Mouse (Mus musculus) gastrocnemius, postnatal 36 days (tissue): Measurements from ENCODE around the gene Ube2k. TPM values are rescaled to one million over a fixed set of nuclear protein-coding genes. Genes with fewer than 3 reads are reported as not detected.
"Not testable (repeated sequence)": the region's sequence is repeated elsewhere in the genome, so short reads cannot be mapped to it uniquely, and the experiment has no call there.

Source experiments
- DNase-seq, 2 experiments: peaks; one replicate each; pipeline ENCODE4 v3.0.0; 2022
- intact Hi-C: fragments of 180-260 bp; cut with DNase I; formaldehyde crosslinking; loops from one replicate; pipeline ENCODE4 v1.15.1; 2025
- total RNA-seq, 2 experiments: library from RNA; stranded (reverse); gene quantifications; 2 replicates each; pipeline ENCODE4 v1.2.3; 2021

The Ube2k gene
- total RNA-seq, 2 experiments from 2014 or later = 55.2 to 58.7 TPM

DNA sequence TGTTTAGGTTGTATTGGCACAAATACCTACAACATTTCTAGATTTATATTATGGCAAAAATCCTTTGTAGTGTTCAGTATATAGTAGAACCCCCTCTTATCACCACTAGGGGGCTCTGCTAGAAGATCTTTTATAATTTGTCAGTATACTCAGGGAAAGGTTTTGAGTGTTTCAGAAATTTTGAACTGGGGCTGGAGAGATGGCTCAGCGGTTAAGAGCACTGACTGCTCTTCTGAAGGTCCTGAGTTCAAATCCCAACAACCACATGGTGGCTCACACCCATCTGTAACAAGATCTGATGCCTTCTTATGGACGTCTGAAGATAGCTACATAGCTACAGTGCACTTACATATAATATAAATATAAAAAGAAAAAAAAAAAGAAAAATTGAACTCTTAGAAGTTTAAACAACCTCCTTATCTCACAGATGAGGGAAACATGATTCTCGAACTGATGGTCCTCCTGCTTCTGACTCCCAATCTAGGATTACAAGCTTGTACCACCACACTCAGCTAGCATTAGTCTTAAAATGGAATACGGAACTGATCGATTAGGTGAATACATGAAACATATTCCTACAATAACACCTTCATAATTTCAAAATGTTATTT, 1.5 kb upstream of the Ube2k start:
- intact Hi-C loops = loop anchor here (1.0 kb wide), 1 partner anchor 162 kb away; no protein-coding TSS in a partner anchor

DNA sequence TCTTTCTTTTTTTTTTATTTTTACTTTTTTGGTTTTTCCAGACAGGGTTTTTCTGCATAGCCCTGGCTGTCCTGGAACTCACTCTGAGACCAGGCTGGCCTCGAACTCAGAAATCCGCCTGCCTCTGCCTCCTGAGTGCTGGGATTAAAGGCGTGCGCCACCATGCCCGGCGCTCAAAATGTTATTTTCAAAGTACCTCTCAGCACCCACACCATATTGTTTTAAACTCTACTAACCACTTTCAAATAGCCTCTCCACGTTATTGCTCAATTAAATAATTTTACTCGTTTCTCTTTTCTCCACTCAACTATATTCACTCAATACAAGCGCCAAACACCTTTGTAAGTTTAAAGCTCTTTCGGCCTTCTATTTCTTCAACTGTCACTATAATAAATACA, 966 bp upstream of the Ube2k start:
- intact Hi-C loops, DNase-seq: not testable (repeated sequence)

More for the DNA sequence above, 1.5 kb upstream of the Ube2k start:
- DNase-seq = no peak

DNA sequence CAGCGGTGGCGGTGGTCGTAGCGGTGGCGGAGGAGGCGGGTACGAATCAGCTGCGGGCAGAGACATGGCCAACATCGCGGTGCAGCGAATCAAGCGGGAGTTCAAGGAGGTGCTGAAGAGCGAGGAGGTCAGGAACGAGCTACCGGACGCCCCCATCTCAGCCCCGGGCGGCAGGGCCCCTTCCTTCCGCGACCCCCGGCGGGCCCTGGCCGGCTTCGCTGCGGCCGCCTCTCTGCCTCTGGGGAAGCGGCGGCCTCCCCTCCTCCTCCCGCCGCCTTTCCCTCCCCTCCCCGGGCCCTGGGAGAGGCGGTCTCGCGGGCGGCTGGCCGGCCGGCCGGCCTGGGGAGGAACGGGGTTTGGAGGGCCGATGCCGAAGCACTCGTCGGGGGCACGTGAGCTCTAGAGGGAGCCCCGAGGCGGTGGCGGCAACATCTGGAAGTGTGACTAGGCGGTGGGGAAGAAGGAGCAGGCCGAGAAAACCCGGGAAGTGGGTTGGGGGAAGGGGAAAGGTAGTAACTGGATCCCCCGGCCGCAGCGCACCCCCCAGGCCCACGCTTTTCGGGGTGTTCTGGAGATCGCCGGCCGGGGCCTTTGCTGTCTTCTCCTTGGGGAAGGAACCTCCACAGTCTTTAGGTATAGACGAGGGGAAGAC, 513 bp downstream of the Ube2k start:
- peak in 1 of 2 experiments; percentile 15 for DNase-seq
- intact Hi-C loops = loop anchor here (1.0 kb wide), 1 partner anchor 45 kb away; the partner anchor contains the start of gene Gm43552

DNA sequence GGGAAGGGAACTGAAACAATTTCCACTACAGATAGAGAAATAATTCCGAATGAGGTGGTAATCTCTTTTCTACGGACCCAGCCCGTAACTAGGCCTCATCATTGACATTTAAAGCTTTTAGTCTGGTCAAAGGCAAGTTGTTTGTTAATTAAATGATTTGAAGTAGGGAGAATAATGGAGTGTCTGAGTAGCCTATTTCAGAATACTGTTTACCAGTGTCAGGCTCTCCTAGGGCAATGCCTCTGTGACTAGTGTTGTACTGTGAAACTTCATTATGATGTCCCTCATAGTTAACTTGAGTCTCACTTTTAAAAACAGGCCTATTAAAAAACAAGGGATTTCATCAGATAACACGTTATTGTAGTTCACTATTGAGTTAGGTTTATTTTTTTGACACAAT, 1.1 kb downstream of the Ube2k start:
- no peak for DNase-seq
- intact Hi-C loops = no loop called here

DNA sequence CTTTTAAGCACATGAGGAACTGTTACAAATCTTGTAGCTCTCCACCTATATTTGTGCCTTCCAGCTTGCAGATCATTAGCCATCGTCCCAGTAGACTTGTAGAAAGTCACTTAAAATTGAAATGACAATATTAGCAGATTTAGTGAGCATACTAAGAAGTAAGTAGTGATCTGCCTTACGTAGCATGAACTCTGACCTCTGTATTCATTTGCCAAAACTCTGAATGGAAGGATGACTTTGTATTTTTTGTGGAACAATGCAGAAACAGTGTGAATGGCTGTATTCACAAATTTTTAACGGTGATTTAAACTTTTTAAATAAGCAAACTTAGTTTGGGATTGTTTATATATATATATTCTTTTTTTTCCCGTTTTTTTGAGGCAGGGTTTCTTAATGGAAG, 1.8 kb downstream of the Ube2k start:
- DNase-seq = no peak
- intact Hi-C loops = no loop called here

DNA sequence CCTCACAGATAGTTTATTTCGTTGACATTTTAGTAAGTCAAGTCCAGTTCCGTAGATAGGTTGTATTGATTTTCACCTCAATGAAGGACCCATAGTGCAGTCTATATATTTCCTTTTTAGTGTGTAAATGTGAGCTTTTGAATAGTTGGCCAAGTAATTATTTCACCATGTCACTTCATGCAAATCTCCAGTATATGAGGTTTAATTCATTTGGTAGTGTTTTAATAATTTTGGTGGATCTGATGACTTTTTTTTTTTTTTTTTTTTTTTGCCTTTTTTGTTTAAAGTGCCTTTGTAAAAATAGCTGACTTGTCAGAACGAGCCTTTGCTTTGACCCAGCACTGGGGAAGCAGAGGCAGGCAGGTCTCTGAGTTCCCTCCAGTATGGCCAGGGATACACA, 2.8 kb downstream of the Ube2k start:
- no peak for DNase-seq
- intact Hi-C loops = no loop called here

DNA sequence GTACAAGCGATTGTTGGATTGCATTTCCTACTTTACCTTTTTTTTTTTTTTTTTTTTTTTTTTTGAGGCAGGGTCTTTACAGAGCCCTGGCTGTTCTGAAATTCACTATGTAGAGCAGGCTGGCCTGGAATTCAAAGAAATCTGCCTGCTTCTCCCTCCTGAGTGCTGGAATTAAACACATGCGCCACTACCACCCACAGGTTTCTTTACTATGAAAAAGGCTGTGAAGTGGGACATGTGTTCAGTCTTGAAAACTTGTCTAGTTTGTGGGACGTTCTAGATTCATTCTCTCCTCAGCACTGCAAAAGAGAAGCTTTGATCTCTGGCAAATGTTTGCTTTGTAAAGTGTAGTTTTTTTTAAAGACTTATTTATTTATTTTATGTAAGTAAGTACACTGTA, 4.9 kb downstream of the Ube2k start:
- intact Hi-C loops = no loop called here
- DNase-seq = no peak

DNA sequence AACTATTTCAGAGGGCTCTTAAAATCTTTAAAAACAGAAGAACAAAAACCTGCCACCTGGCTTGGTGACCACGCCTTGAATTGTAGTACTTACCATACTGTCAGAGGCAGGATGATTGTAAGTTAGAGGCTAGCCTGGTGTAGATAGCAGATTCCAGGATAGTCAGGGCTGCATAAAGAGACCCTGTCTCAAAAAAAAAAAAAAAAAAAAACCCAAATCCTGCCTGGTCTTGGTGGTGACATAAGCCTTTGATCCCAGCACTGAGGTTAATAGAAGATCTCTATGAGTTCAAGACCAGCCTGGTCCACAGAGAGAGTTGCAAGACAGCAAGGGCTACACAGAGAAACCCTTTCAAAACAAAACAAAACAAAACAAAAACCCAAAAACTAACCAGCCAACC, 6.5 kb downstream of the Ube2k start:
- no peak for DNase-seq
- intact Hi-C loops = no loop called here

DNA sequence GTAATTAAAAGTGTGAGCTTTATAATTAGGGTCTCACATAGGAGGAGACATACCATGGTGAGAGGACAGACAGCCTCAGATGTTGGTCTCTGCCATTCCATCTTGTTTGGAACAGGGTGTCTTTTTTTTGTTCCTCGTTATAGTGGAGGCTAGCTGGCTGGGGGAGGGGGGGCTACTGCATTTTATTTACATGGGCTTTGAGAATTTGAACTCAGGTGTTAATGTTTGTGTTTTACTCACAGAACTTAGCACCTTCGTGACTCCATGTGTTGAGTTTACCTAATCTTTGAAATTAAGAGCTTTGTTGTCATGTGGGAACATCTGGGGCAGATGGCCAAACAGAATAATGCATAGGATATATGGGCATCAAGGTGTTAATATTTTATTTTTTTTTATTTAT, 7.6 kb downstream of the Ube2k start:
- intact Hi-C loops = no loop called here
- no peak for DNase-seq

DNA sequence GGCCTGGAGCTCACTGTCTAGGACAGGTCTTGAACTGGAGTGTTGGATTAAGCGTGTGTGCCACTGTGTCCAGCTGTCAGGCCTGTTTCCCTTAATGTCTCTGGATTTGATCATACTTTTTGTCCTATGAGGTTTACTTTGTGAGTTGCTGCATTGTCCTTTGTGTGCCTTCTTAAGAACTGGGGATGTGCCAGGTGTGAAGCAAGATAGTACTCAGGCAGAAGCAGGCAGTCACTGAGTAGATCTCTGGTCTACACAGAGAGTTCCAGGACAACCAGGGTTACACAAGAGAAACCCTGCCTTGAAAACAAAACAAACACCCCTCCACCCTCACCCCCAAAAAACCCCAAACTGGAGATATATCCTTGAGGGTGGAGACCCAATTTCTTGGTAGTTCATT, 12.6 kb downstream of the Ube2k start:
- intact Hi-C loops = no loop called here
- DNase-seq = no peak

DNA sequence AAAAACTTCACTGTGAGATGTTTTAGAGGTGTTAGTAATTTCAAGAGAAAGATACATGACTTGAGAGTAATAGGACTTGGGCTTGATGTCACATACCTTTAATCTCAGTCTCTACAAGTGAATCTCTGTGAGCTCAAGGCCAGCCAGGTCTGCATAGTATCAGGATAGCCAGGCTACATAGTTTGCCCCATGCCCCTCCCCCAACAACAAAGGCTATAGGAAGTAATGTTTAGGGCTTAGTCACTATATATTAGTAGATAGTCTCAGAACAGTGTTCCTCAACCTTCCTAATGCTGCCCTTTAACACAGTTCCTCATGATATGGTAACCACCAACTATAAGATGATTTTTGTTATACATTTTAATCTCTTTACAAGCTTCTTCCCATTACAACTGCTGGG, 20.1 kb downstream of the Ube2k start:
- intact Hi-C loops = no loop called here
- no peak for DNase-seq

DNA sequence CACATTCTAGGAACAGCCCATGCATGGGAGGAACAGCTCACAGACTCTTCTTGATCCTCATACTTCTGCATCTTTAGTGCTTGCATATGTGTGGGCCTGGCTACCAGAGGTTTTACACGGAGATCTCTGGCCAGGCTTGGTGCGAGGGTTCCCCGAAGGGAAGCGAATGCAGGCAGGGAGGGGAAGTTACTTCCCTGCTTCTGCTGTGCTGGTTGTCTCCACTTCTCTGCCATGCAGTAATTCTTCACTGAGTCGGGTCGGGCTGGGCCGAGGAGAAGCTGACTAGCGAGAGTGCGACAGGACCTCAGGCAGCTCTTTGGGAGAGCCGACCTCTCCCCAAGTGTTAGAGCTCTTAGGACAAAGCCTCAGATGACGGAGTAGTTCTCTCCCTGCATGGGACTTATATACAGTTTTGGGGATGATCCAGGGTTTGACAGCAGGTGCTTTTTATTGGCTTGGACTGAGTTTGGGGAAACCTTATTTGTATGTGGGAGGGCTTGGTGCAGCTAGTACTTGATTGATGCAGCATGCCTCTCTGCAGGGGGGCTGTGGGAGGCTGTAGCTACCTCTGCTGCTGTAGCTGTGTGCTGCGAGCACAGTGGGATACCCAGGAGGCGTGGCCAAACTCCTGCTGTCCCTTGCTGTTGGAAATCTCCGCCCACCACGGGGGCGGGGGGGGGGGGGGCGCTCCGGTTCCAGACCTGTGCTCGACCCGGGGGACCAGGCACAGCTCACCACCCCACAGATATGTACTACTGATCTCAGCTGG, 24.3 kb downstream of the Ube2k start:
- intact Hi-C loops = no loop called here
- no peak for DNase-seq

DNA sequence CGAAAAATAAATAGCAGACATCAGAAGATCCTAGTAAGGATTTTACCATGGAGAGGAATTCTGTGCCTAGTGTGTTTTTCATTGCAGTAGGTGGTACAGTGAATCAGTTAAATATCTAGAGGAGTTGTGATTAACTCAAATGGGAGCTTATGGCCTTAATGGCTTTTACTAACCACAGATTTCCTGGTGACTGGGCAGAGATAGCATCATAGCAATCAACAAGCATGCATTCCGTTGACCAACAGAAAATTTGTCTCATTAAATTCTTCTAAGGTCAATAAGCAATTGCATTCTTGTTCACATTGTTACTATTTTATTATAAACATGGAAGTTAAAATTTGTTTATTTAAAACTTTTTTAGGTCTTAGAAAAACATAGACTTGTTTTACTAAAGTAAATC, 28.5 kb downstream of the Ube2k start:
- intact Hi-C loops = no loop called here

DNA sequence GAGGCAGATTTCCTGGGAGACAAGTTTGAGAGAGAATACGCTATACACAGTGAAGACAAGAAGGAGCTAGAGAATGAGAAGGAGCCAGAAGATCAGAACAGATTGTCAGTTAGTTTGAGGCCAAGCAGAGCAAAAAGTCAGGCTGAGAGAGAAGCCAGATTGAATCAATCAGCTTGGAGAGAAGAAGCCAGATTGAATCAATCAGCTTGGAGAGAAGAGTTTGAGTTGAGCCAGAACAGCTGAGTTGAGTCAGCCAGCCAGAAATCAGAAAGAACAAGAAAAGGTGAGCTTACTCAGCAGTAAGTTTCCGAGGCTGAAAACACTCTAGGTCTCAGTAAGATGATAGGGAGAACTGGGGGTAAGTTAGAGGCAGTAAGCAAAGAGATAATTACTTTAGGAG, 37.8 kb downstream of the Ube2k start:
- DNase-seq = no peak
- intact Hi-C loops = no loop called here

More for the DNA sequence above, 28.5 kb downstream of the Ube2k start:
- no peak for DNase-seq

DNA sequence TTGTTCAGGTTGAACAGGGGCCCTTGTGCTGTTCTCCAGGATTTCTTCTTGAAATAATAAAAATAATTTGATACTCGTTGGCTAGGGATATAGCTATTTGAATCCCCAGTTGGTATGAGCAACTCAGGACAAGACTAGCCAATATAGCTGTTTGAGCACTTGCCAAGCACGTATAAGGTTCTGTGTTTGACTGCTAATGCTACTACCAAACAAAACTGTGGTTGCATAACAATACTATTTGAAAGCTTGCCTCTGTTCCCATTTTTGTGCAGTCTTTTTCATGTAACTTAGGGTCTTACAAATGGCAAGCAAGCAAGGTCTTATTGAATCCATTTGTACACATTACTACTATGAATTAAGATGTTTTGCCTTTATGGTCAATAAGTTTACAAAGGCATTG, 38.9 kb downstream of the Ube2k start:
- intact Hi-C loops = no loop called here
- no peak for DNase-seq

DNA sequence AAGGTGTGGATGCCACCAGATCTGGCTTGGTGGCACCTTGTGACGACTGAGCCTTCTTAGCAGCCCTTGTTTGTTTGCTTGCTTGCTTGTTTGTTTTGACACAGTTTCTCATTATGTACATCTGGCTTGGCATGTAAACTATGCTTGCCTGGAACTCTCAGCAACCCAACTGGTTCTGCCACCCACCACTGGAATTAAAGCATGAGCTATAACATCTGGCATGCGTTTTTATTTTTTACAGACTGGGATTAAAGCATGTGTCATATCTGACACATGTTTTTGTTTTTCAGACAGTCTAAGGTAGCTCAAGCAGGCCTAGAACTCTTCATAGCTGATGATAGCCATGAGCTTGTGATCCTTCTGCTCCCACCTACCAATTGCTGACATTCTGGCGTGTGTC, 41.5 kb downstream of the Ube2k start:
- intact Hi-C loops = no loop called here
- DNase-seq = no peak

DNA sequence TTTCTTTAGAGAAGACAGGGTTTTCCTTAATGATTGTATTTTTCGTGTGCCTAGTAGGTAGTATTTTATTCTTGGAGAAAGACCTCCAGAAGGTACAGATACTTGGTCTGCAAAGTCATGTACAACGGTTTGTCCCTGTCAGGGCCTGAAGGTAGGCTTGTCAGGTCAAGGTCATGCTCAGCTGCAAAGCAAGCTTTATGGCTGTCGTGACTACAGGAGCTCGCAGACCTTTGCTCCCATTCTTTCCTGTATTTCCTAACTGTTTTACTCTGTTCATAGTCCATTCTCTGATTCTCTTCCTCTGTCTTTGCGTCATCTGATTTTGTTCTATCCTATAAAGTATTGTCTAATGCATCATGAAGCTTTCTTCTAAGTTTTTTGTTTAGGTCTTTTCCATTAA, 49.3 kb downstream of the Ube2k start:
- no peak for DNase-seq
- intact Hi-C loops = no loop called here

DNA sequence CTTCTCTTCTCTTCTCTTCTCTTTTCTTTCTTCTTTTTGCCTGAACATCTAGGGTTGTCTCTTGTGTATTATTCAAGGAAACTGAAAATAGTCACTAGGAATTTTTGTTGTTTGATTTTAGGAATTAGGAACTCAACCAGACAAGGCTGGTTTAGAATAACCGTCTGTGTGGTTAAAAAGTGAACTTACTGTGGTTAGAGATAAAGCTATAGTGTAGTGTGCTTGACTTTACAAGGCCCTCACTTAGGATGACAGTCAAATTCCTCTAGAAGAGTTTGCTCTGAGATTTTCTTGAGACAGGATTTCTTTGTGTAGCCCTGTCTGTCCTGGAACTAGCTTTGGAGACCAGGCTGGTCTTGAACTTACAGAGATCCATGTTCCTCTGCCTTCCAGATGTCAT, 53.2 kb downstream of the Ube2k start:
- DNase-seq = no peak
- intact Hi-C loops = no loop called here

DNA sequence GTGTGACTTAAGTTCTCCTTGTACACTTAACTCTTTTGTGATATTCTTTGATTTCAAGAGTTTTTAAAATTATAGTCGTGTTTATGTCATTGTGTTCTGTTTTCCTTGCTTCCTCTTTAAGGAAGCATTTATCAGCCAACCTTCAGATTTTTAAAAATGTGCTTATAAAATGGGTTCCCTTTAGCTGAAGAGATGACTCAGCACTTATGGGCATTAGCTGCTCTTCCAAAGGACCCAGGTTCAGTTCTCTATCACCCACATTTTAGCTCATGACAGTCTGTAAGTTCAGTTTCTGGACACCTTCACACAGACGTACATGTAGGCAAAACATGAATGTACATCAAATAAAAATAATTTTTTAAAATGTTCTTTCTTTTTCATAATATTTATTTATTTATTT, 55.4 kb downstream of the Ube2k start:
- intact Hi-C loops = no loop called here
- no peak for DNase-seq

DNA sequence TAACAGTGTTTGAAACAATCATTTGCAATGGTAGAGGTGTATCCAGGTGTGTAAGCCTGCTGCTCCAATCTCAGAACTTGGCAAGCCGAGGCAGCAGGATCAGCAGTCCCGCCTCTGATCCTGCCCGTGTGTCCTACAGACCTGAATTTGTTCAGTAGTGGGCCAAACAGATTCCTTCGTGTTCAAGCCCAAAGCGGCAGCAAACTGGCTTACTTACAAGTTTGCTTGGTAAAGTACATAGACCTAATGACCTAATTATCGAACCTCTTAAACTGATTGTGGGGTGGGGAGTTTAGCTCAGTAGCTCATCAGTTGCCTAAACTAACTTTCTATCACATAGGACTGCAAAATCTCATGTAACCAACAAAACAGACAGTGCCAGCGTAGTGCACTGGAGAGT, 62.6 kb downstream of the Ube2k start:
- intact Hi-C loops = no loop called here
- no peak for DNase-seq

DNA sequence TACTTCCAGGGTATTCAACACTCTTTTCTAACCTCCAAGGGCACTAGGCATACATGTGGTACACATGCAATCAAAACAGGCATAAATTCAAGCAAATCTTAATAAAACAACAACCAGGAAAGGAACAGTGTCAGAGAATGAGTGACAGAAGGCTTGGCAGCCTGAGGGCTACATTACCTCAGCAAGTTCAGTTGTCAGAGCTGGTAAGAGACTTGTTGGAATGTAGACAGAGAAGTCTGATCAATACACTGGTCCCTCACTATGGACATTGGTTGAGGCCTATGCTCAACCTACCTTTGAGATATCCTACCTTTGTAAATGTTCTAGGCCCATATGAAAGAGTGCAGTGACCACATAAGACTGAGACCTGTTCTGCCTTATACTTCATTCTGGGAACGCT, 69.8 kb downstream of the Ube2k start:
- intact Hi-C loops = no loop called here
- DNase-seq = no peak

DNA sequence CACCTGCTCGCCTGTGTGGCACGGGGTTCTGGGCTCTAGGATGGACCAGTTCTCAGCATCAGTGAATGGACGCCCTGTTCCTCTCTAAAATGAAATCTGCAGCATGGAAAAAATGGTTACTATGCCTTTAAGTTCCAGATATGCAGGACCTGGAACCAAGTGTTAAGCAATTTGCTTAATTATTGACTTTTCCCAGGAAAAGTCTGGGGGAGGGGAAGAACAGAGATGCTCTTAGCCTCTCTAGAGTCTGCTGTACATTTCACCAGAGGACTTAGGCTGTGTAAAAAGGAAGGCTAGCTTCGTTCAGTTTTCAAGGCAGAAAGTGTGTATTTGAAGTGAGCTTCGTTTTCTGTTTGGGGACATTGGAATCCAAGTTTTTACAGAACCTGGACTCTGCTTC, 72.7 kb downstream of the Ube2k start:
- intact Hi-C loops = no loop called here
- no peak for DNase-seq
